Mouse (Mus musculus) CH12.LX (cell line): Measurements from ENCODE around the gene Gm9821. TPM values are rescaled to one million over a fixed set of nuclear protein-coding genes. Genes with fewer than 3 reads are reported as not detected.
A peak's percentile ranks its signal among the peaks of the same experiment; 100 is the strongest.

Source experiments
- DNase-seq: peaks from one replicate; pipeline ENCODE4 v3.0.0-alpha.2; 2013; ENCODE audit errors: extremely low read depth
- H3K27ac ChIP-seq: 2 replicates; pipeline ENCODE4 v1.5.1; 2012; ENCODE audit warnings: low read depth, mild to moderate bottlenecking, control low read depth, moderate library complexity; ENCODE audit not compliant: insufficient read depth
- H3K27me3 ChIP-seq: replicated peaks from 2 replicates; pipeline ENCODE3; 2012; ENCODE audit warnings: inconsistent platforms
- H3K36me3 ChIP-seq, 2 experiments: replicated peaks in 1 of 2; 2 replicates each; pipeline versions ENCODE3 to v1.6.1; 2012; ENCODE audit warnings: inconsistent platforms in 1 of 2, low read length in 1 of 2, mild to moderate bottlenecking in 1 of 2, mixed read lengths in 1 of 2, moderate library complexity in 1 of 2; ENCODE audit not compliant: control insufficient read depth in 1 of 2, insufficient read depth in 1 of 2
- H3K4me1 ChIP-seq, 2 experiments: 2 replicates each; pipeline ENCODE4 v1.6.1; 2012; ENCODE audit warnings: inconsistent platforms in 1 of 2, moderate library complexity in 1 of 2; ENCODE audit not compliant: insufficient read depth in 2 of 2, control insufficient read depth in 1 of 2
- H3K4me2 ChIP-seq: 2 replicates; pipeline ENCODE4 v1.6.1; 2012; ENCODE audit warnings: low read depth, mild to moderate bottlenecking, control low read depth; ENCODE audit not compliant: poor library complexity, insufficient read depth, severe bottlenecking
- H3K4me3 ChIP-seq, 3 experiments: fragments of 150-350 bp in 1 of 3; sonication (generic) in 1 of 3; replicated peaks in 1 of 3; 2 replicates each; pipeline versions ENCODE3 to v1.5.1; 2011 to 2012; ENCODE audit warnings: low read depth in 2 of 3, low read length in 2 of 3, mild to moderate bottlenecking in 2 of 3, moderate library complexity in 2 of 3, control low read depth in 1 of 3, improper control_type of control experiment in 1 of 3, inconsistent platforms in 1 of 3, mixed read lengths in 1 of 3; ENCODE audit not compliant: poor library complexity in 1 of 3
- H3K79me2 ChIP-seq: replicated peaks from 2 replicates; pipeline ENCODE4 v1.6.1; 2012; ENCODE audit warnings: mild to moderate bottlenecking, moderate library complexity; ENCODE audit not compliant: control insufficient read depth, poor library complexity, insufficient read depth, severe bottlenecking; ENCODE audit errors: extremely low read depth
- H3K9ac ChIP-seq: 2 replicates; pipeline ENCODE4 v1.6.1; 2012; ENCODE audit warnings: low read depth, mild to moderate bottlenecking, control low read depth, moderate library complexity; ENCODE audit not compliant: insufficient read depth
- H3K9me3 ChIP-seq: replicated peaks from 2 replicates; pipeline ENCODE3; 2012; ENCODE audit warnings: low read length, inconsistent platforms, mixed read lengths
- CTCF ChIP-seq, 2 experiments: IDR thresholded peaks in 1 of 2; conservative IDR thresholded peaks in 1 of 2; 2 replicates each; pipeline ENCODE4 v1.5.1; 2011 to 2012; ENCODE audit warnings: low read depth in 2 of 2, low read length in 2 of 2, improper control_type of control experiment in 1 of 2, inconsistent platforms in 1 of 2, mild to moderate bottlenecking in 1 of 2, moderate library complexity in 1 of 2
- ELF1 ChIP-seq: IDR thresholded peaks from 2 replicates; pipeline ENCODE4 v1.6.1; 2014; ENCODE audit warnings: low read depth, mild to moderate bottlenecking, inconsistent platforms, low read length, improper control_type of control experiment
- HCFC1 ChIP-seq: IDR thresholded peaks from 2 replicates; pipeline ENCODE4 v1.6.1; 2012; ENCODE audit warnings: low read depth, mild to moderate bottlenecking, inconsistent platforms, low read length, improper control_type of control experiment
- IRF4 ChIP-seq: IDR thresholded peaks from 2 replicates; pipeline ENCODE4 v1.6.1; 2014; ENCODE audit warnings: low read depth, mild to moderate bottlenecking, inconsistent platforms, low read length, improper control_type of control experiment
- JUN ChIP-seq: IDR thresholded peaks from 2 replicates; pipeline ENCODE4 v1.6.1; 2011; ENCODE audit warnings: low read depth, mild to moderate bottlenecking, low read length, improper control_type of control experiment, moderate library complexity; ENCODE audit not compliant: insufficient read depth
- MAX ChIP-seq: IDR thresholded peaks from 2 replicates; pipeline ENCODE4 v1.6.1; 2011; ENCODE audit warnings: low read length, improper control_type of control experiment
- MAZ ChIP-seq: IDR thresholded peaks from 2 replicates; pipeline ENCODE4 v1.6.1; 2012; ENCODE audit warnings: low read depth, mild to moderate bottlenecking, inconsistent platforms, low read length, improper control_type of control experiment, moderate library complexity
- MEF2A ChIP-seq: IDR thresholded peaks from 2 replicates; pipeline ENCODE4 v1.6.1; 2014; ENCODE audit warnings: low read depth, mild to moderate bottlenecking, inconsistent platforms, low read length, improper control_type of control experiment, borderline replicate concordance
- MXI1 ChIP-seq: IDR thresholded peaks from 2 replicates; pipeline ENCODE4 v1.6.1; 2011; ENCODE audit warnings: mild to moderate bottlenecking, low read depth, low read length, improper control_type of control experiment
- NELFE ChIP-seq: IDR thresholded peaks from 2 replicates; pipeline ENCODE4 v1.6.1; 2011; ENCODE audit warnings: low read depth, low read length, improper control_type of control experiment
- NRF1 ChIP-seq: IDR thresholded peaks from 2 replicates; pipeline ENCODE4 v1.6.1; 2014; ENCODE audit warnings: low read depth, mild to moderate bottlenecking, inconsistent platforms, low read length, improper control_type of control experiment, moderate library complexity
- PAX5 ChIP-seq: IDR thresholded peaks from 2 replicates; pipeline ENCODE4 v1.6.1; 2012; ENCODE audit warnings: low read length, inconsistent platforms, mixed read lengths
- POLR2A ChIP-seq: IDR thresholded peaks from 2 replicates; pipeline ENCODE4 v1.6.1; 2011; ENCODE audit warnings: low read depth, mild to moderate bottlenecking, improper control_type of control experiment, low read length
- RAD21 ChIP-seq: IDR thresholded peaks from 2 replicates; pipeline ENCODE4 v1.6.1; 2011; ENCODE audit warnings: low read depth, mild to moderate bottlenecking, low read length, improper control_type of control experiment, moderate library complexity
- RCOR1 ChIP-seq: conservative IDR thresholded peaks from 2 replicates; pipeline ENCODE4 v1.6.1; 2012; ENCODE audit warnings: low read depth, mild to moderate bottlenecking, inconsistent platforms, low read length, improper control_type of control experiment
- SIN3A ChIP-seq: IDR thresholded peaks from 2 replicates; pipeline ENCODE4 v1.6.1; 2012; ENCODE audit warnings: low read length, improper control_type of control experiment, inconsistent platforms
- TBP ChIP-seq: conservative IDR thresholded peaks from 2 replicates; pipeline ENCODE4 v1.6.1; 2011; ENCODE audit warnings: low read depth, low read length, improper control_type of control experiment
- USF1 ChIP-seq: IDR thresholded peaks from 2 replicates; pipeline ENCODE4 v1.6.1; 2014; ENCODE audit warnings: low read depth, mild to moderate bottlenecking, inconsistent platforms, low read length, improper control_type of control experiment
- dilution Hi-C: fragments of 300-500 bp; cut with MboI; formaldehyde crosslinking; loops from 2 replicates; pipeline ENCODE4 v1.14.3; 2020; ENCODE audit warnings: low sequenced_read_pairs; ENCODE audit not compliant: extremely low pct_unique_long_range_greater_than_20kb, extremely low pct_ligation_motif_present
- in situ Hi-C: fragments of 300-500 bp; cut with MboI; formaldehyde crosslinking; loops from 3 replicates; pipeline ENCODE4 v1.14.3; 2019; ENCODE audit warnings: low sequenced_read_pairs, low pct_ligation_motif_present, low pct_unique_long_range_greater_than_20kb, mixed read lengths
- polyA plus RNA-seq: library from polyadenylated mRNA; unstranded; fragments of >175 nt; gene quantifications from 2 replicates; pipeline ENCODE4 v1.2.1, GENCODE M21; 2012; ENCODE audit warnings: low read depth; ENCODE audit not compliant: insufficient read length
- total RNA-seq, 2 experiments: library from RNA; depleted of rRNA; stranded (reverse); fragments of 300-350 nt in 1 of 2; fragments of >200 nt in 1 of 2; gene quantifications; 2 replicates each; pipeline ENCODE4 v1.2.3; 2012 to 2014

The Gm9821 gene
- total and polyA plus RNA-seq, 3 experiments = 0.25 to 3.8 TPM; not detected in 1

- Histone ChIP-seq H3K4me2 (peak overlapping the region; percentile 87), H3K9ac (peak overlapping the region; percentile 45), H3K9me3 (no peaks in the 10 kb centered on the region), H3K4me1 (peaks cover 10 to 28% of the 10 kb centered on the region in 2 experiments), H3K79me2 (no peaks in the 10 kb centered on the region; the same call in 1 of the 2 replicates), H3K27ac (no peak overlapping the region), H3K36me3 (peaks cover 14 to 58% of the 10 kb centered on the region in 2 experiments), H3K4me3 (peak overlapping the region; percentile 68 to 70 (median 69)), H3K27me3 (no peaks in the 10 kb centered on the region)
- dilution Hi-C loops = no loop called here
- in situ Hi-C loops = loop anchor here (10.0 kb wide), 1 partner anchor 147 kb away; no protein-coding TSS in a partner anchor
- TF ChIP-seq POLR2A = peak; percentile 60; the same call in 1 of the 2 replicates
- no peak for TF ChIP-seq NRF1
- TF ChIP-seq NELFE = no peak
- peak; percentile 84 for TF ChIP-seq MXI1
- no peak for TF ChIP-seq USF1
- TF ChIP-seq MAZ = peak; percentile 93
- TF ChIP-seq SIN3A = no peak
- TF ChIP-seq CTCF (conservative IDR thresholded peaks at IDR 0.05 in 1 of 2, IDR thresholded peaks at IDR 0.05 in 1 of 2; ENCODE audit: low read depth in 2 of 2, low read length in 2 of 2) = peak in 1 of 2 experiments; percentile 74; a peak in 2 of 4 replicates
- peak; percentile 20; the same call in 1 of the 2 replicates for TF ChIP-seq ELF1
- TF ChIP-seq HCFC1 = no peak
- no peak; the same call in 1 of the 2 replicates for TF ChIP-seq RCOR1
- no peak for TF ChIP-seq MEF2A
- no peak for TF ChIP-seq MAX
- no peak for TF ChIP-seq JUN
- no peak for TF ChIP-seq PAX5
- 0 out of 2 replicates have a peak, but pooled peaks have one; percentile 29 for TF ChIP-seq IRF4
- peak; percentile 39 for TF ChIP-seq RAD21
- no peak for TF ChIP-seq TBP
- DNase-seq = peak; percentile 75
Observed at GRCm38 (mm10) chr2:91921790-91922570, 23.5 kb upstream of the Gm9821 start.
